Mouse (Mus musculus): Measurements from ENCODE around the gene Aym1.

GRCm38 (mm10) chr5:113309491-113310376, 47.4 kb upstream of the Aym1 start:
- TF ChIP-seq POLR2A (IDR thresholded peaks at IDR 0.05; ENCODE audit: low read depth, low read length) (no peak), CTCF (IDR thresholded peaks at IDR 0.05; ENCODE audit: extremely low read depth, insufficient read depth, insufficient read length, insufficient replicate concordance) (no peak)

All from spleen, adult 2 months (tissue).